Mouse (Mus musculus): ENCODE data around the gene Tmem234.

Gene Tmem234

GRCm38 (mm10) chr4:129672083-129672877, 71.8 kb downstream of the Tmem234 start, which contains the start of gene Kpna6:
Gene Kpna6 (minus strand): TSS chr4:129672767.
- peak; percentile 82 for DNase-seq (ENCODE audit: low spot score)

DNA sequence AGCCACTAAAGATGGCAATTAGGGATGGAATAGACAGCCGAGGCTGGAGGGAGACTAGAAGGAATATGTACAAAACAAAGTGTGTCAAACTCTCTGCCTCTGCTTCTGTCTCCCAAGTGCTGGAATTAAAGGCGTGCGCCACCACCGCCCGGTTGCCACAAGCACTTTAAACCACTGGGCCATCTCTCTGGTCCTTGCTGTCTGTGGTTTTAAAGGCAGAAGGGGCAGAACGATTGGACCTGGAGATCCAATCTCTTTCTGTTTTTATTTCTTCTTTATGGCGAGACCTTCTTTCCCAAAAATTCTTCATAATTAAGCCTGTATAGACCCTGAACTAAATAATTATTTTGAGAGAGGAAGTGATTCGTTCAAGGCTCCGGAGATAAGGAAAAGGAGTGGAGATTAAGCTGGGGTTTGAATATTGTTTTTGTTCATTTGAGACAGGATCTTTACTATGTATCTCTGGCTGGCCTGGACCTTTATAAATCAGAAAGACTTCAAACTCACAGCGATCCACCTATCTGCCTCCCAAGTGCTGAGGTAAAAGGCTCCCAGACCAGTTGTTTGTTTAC, 72.5 kb downstream of the Tmem234 start:
- DNase-seq (ENCODE audit: low spot score), result no peak

Data from c-Kit-positive CD71-positive TER-119-positive erythroid progenitor cells, embryonic 14.5 days (primary cell).